Mouse (Mus musculus) stomach, embryonic 15.5 days (tissue): ENCODE measurements around the gene Plekha5. TPM values are rescaled to one million over a fixed set of nuclear protein-coding genes. Genes with fewer than 3 reads are reported as not detected.
"Not testable (repeated sequence)": the region's sequence is repeated elsewhere in the genome, so short reads cannot be mapped to it uniquely, and the experiment has no call there.

Experiments
- ATAC-seq: fragments of 200-750 bp; cut with Nextera tagmentation; 2 replicates; pipeline ENCODE4 v1.8.0; 2017; ENCODE audit warnings: low read depth, moderate number of reproducible peaks, moderate TSS enrichment; ENCODE audit not compliant: insufficient read depth, low FRiP score
- H3K27ac ChIP-seq: fragments of 300-500 bp; sonication (generic); 2 replicates; pipeline ENCODE4 v1.5.1; 2015; ENCODE audit warnings: mild to moderate bottlenecking, inconsistent platforms
- H3K27me3 ChIP-seq: fragments of 300-500 bp; sonication (generic); replicated peaks from 2 replicates; pipeline ENCODE4 v1.6.1; 2015; ENCODE audit warnings: inconsistent platforms
- H3K36me3 ChIP-seq: fragments of 300-500 bp; sonication (generic); 2 replicates; pipeline ENCODE4 v1.6.1; 2015; ENCODE audit warnings: inconsistent platforms
- H3K4me1 ChIP-seq: fragments of 300-500 bp; sonication (generic); 2 replicates; pipeline ENCODE4 v1.6.1; 2015; ENCODE audit warnings: inconsistent platforms
- H3K4me2 ChIP-seq: fragments of 300-500 bp; sonication (generic); 2 replicates; pipeline ENCODE4 v1.6.1; 2015; ENCODE audit warnings: mild to moderate bottlenecking, inconsistent platforms
- H3K4me3 ChIP-seq: fragments of 300-500 bp; sonication (generic); replicated peaks from 2 replicates; pipeline ENCODE4 v1.5.1; 2015; ENCODE audit warnings: inconsistent platforms
- H3K9ac ChIP-seq: fragments of 300-500 bp; sonication (generic); 2 replicates; pipeline ENCODE4 v1.6.1; 2015; ENCODE audit warnings: inconsistent platforms
- H3K9me3 ChIP-seq: fragments of 300-500 bp; sonication (generic); 2 replicates; pipeline ENCODE4 v1.6.1; 2016; ENCODE audit warnings: inconsistent platforms
- WGBS: fragments of 180-500 bp; shearing (Covaris S2); methylation state at CpG from one replicate; pipeline ENCODE4 v1.1.7; 2015; 5-methylcytosine and 5-hydroxymethylcytosine counted together
- polyA plus RNA-seq: library from polyadenylated mRNA; unstranded; fragments of >200 nt; fragmentation: Nextera tagmentation; extraction: Ambion mirVana; gene quantifications from 2 replicates; pipeline ENCODE4 v1.2.1, GENCODE M21; 2015

Plekha5 gene
- polyA plus RNA-seq, 1 experiment from 2014 or later: 46.7 TPM

GRCm38 (mm10) chr6:140517188-140517587 is 93.3 kb downstream of the Plekha5 start:
- H3K4me2 ChIP-seq: no peak overlapping the region
- H3K4me3 ChIP-seq: no peak overlapping the region
- no peak for ATAC-seq
- H3K9me3 ChIP-seq: no peaks in the 10 kb centered on the region
- 78% methylated on average over 1 of the region's 1 CpGs for WGBS
- no peaks in the 10 kb centered on the region for H3K36me3 ChIP-seq
- H3K27me3 ChIP-seq: no peaks in the 10 kb centered on the region
- peaks cover 16% of the 10 kb centered on the region for H3K4me1 ChIP-seq
- H3K27ac ChIP-seq: no peak overlapping the region
- H3K9ac ChIP-seq: no peak overlapping the region

GRCm38 (mm10) chr6:140519019-140519418 is 95.2 kb downstream of the Plekha5 start:
- H3K9me3 ChIP-seq: no peaks in the 10 kb centered on the region
- ATAC-seq: no peak
- H3K4me1 ChIP-seq: peaks cover 16% of the 10 kb centered on the region
- H3K27me3 ChIP-seq: no peaks in the 10 kb centered on the region
- WGBS: 64% methylated on average over 13 of the region's 13 CpGs
- no peaks in the 10 kb centered on the region for H3K36me3 ChIP-seq
- H3K4me2 ChIP-seq: no peak overlapping the region
- no peak overlapping the region for H3K9ac ChIP-seq
- H3K27ac ChIP-seq: no peak overlapping the region
- H3K4me3 ChIP-seq: no peak overlapping the region

DNA sequence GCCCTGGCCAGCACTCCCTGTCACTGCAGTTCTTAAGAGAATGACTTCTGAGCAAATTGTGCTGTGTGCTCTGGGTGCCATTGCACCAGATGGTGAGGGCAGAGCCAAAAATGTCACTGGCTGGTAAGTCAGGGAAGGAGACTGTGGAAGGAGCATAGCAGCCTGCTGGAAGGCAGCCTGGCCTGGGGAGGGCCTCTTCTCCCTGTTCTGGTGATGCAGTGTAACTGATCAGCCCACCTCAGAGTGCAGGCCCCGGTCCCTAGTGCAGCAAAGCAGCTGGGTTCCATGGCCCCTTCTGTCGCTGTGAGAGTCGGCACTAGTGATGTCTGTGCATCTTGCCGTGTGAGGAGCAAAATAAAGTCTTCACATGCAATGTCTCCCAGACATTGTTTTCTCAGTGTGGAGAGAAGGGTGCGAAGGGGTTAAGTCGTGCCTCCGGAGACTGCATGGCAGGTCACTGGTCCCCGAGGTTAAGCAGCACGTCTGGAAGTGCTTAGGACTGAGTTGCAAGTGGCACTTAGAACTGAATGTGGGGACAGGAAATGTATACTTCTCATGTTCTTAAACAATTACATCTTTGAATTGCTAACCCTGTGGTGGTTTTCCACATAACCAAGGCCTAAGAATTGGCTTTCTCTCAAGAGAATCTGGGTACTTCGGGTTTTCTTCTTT is 95.8 kb downstream of the Plekha5 start:
- no peaks in the 10 kb centered on the region for H3K27me3 ChIP-seq
- H3K9me3 ChIP-seq: no peaks in the 10 kb centered on the region
- H3K36me3 ChIP-seq: no peaks in the 10 kb centered on the region
- no peak for ATAC-seq
- H3K9ac ChIP-seq: no peak overlapping the region
- peaks cover 12% of the 10 kb centered on the region for H3K4me1 ChIP-seq
- H3K27ac ChIP-seq: no peak overlapping the region
- H3K4me2 ChIP-seq: no peak overlapping the region
- H3K4me3 ChIP-seq: no peak overlapping the region
- WGBS: 44% methylated on average over 10 of the region's 10 CpGs

DNA sequence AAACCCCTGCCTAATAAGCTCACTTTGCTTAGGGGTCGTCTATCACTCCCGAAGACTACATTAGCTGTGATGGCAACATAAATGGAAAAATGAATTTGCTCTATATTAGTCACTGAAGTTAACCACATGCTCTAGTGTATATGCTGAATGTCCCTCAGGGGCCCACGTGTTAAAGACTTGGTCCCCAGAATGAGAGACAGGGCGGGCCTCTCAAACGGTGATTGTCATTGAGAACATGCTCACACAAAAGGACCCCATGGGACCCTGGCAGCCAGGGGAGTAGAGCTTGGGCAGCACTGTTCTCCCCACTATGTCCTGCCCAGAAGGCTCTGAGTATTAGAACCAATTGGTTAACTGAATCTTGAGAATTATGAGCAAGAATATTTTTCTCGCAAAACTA is 97.1 kb downstream of the Plekha5 start:
- H3K9ac ChIP-seq: no peak overlapping the region
- no peaks in the 10 kb centered on the region for H3K36me3 ChIP-seq
- no peak overlapping the region for H3K27ac ChIP-seq
- peaks cover 10% of the 10 kb centered on the region for H3K4me1 ChIP-seq
- H3K4me3 ChIP-seq: no peak overlapping the region
- WGBS: 69% methylated on average over 6 of the region's 6 CpGs
- H3K4me2 ChIP-seq: no peak overlapping the region
- H3K9me3 ChIP-seq: no peaks in the 10 kb centered on the region
- H3K27me3 ChIP-seq: no peaks in the 10 kb centered on the region
- ATAC-seq: no peak

- H3K4me3 ChIP-seq: no peak overlapping the region
- ATAC-seq: no peak
These were observed 98.0 kb downstream of the Plekha5 start for GRCm38 (mm10) chr6:140521832-140522231.

GRCm38 (mm10) chr6:140523600-140523999 is 99.7 kb downstream of the Plekha5 start:
- Histone ChIP-seq H3K4me1 (peaks cover 10% of the 10 kb centered on the region), H3K9me3 (no peaks in the 10 kb centered on the region), H3K9ac (no peak overlapping the region), H3K36me3 (0 out of 2 replicates have a peak, but pooled peaks cover 8% of the 10 kb centered on the region), H3K4me2 (no peak overlapping the region), H3K4me3 (no peak overlapping the region), H3K27me3 (no peaks in the 10 kb centered on the region), H3K27ac (no peak overlapping the region)
- 67% methylated on average over 4 of the region's 4 CpGs for WGBS
- ATAC-seq: no peak

More at GRCm38 (mm10) chr6:140521832-140522231, 98.0 kb downstream of the Plekha5 start:
- no peak overlapping the region for H3K4me2 ChIP-seq
- no peak overlapping the region for H3K9ac ChIP-seq
- no peak overlapping the region for H3K27ac ChIP-seq
- H3K27me3 ChIP-seq: no peaks in the 10 kb centered on the region
- no peaks in the 10 kb centered on the region for H3K9me3 ChIP-seq
- WGBS: 56% methylated on average over 5 of the region's 5 CpGs
- H3K36me3 ChIP-seq: 0 out of 2 replicates have a peak, but pooled peaks cover 5% of the 10 kb centered on the region
- H3K4me1 ChIP-seq: peaks cover 10% of the 10 kb centered on the region

DNA sequence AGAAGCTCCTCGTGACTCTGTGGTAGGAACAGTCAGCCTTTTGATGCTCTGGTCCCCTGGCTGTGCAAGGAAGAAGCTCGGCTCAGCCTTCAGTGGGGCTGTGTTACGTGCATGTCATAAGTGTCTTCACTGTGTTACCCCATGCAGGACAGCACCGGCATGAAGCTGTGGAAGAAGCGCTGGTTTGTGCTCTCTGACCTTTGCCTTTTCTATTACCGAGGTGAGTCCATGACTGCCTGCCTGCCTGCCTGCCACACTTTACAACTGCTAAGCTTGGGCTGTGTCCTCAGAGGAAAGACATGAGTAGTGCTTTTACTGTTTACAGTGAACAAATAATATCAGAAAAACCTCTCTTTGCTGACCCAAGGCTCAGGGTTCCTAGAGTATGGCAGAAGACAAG is 104.6 kb downstream of the Plekha5 start:
- ATAC-seq: no peak
- Histone ChIP-seq H3K9me3 (no peaks in the 10 kb centered on the region), H3K4me1 (no peaks in the 10 kb centered on the region), H3K4me2 (no peak overlapping the region), H3K4me3 (no peak overlapping the region), H3K27ac (no peak overlapping the region), H3K27me3 (no peaks in the 10 kb centered on the region), H3K9ac (no peak overlapping the region), H3K36me3 (0 out of 2 replicates have a peak, but pooled peaks cover 12% of the 10 kb centered on the region)
- 80% methylated on average over 6 of the region's 6 CpGs for WGBS

- not testable (repeated sequence) for H3K27me3 ChIP-seq, ATAC-seq, H3K4me1 ChIP-seq, H3K27ac ChIP-seq, H3K4me2 ChIP-seq, H3K4me3 ChIP-seq, H3K9ac ChIP-seq, H3K9me3 ChIP-seq
- WGBS: 97% methylated on average over 1 of the region's 1 CpGs
- H3K36me3 ChIP-seq: peaks cover 18% of the 10 kb centered on the region
These were observed 109.0 kb downstream of the Plekha5 start for GRCm38 (mm10) chr6:140532858-140533257.

GRCm38 (mm10) chr6:140533606-140534005 is 109.8 kb downstream of the Plekha5 start:
- Histone ChIP-seq H3K4me3 (no peak overlapping the region), H3K27ac (no peak overlapping the region), H3K9me3 (no peaks in the 10 kb centered on the region), H3K9ac (no peak overlapping the region), H3K27me3 (no peaks in the 10 kb centered on the region), H3K36me3 (peaks cover 16% of the 10 kb centered on the region), H3K4me2 (no peak overlapping the region), H3K4me1 (no peaks in the 10 kb centered on the region)
- WGBS: 95% methylated on average over 5 of the region's 5 CpGs
- ATAC-seq: no peak

DNA sequence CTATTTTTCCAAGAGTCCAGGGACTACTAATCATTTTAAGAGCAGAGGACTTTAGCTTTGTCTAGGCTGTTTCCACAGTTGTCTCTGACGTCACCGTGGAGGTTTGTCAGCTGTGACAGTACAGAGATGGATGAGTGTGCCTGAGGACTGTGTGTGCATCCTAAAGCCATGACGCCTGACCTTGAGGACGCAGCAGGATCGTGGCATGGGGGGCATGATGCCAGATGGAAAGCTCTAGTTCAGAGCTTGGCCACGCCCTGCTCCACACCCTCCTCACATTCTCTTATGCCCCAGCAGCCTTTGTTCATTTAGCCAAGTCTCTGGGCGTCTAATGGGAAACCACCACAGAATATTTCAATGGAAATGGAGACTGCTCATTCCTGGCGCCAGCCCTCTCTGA is 111.7 kb downstream of the Plekha5 start:
- H3K36me3 ChIP-seq: peaks cover 21% of the 10 kb centered on the region
- H3K27ac ChIP-seq: no peak overlapping the region
- no peak overlapping the region for H3K4me3 ChIP-seq
- no peak for ATAC-seq
- H3K9me3 ChIP-seq: no peaks in the 10 kb centered on the region
- WGBS: 64% methylated on average over 8 of the region's 8 CpGs
- H3K27me3 ChIP-seq: no peaks in the 10 kb centered on the region
- H3K4me1 ChIP-seq: no peaks in the 10 kb centered on the region
- H3K9ac ChIP-seq: no peak overlapping the region
- H3K4me2 ChIP-seq: no peak overlapping the region

DNA sequence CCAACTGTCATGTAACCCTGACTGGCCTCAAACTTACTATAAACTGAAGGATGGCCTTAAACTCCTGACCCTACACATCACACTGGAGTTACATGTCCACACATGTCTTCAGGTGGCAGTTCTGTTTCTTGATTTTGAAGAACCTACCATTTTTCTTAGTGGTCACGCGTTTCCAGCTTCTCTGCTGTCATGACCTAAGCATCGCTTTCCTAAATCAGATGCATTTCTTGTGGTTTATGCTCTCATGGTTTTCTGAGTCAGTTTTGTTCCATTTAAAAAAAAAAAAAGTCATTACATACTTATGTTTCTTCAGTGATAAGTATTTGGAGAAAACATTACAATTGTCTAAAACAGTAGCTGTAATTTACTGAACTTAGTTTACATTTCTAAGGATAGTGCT is 118.1 kb downstream of the Plekha5 start:
- H3K9ac ChIP-seq: no peak overlapping the region
- H3K4me2 ChIP-seq: no peak overlapping the region
- 84% methylated on average over 3 of the region's 3 CpGs for WGBS
- no peaks in the 10 kb centered on the region for H3K27me3 ChIP-seq
- peaks cover 14% of the 10 kb centered on the region for H3K36me3 ChIP-seq
- no peaks in the 10 kb centered on the region for H3K4me1 ChIP-seq
- no peak overlapping the region for H3K4me3 ChIP-seq
- no peak overlapping the region for H3K27ac ChIP-seq
- no peak for ATAC-seq
- H3K9me3 ChIP-seq: no peaks in the 10 kb centered on the region

- no peaks in the 10 kb centered on the region for H3K27me3 ChIP-seq
- H3K4me1 ChIP-seq: 0 out of 2 replicates have a peak, but pooled peaks cover 5% of the 10 kb centered on the region
- no peak overlapping the region for H3K27ac ChIP-seq
- H3K9ac ChIP-seq: no peak overlapping the region
- no peak overlapping the region for H3K4me2 ChIP-seq
- WGBS: 81% methylated on average over 11 of the region's 11 CpGs
- no peak overlapping the region for H3K4me3 ChIP-seq
- peaks cover 14% of the 10 kb centered on the region for H3K36me3 ChIP-seq
- no peak for ATAC-seq
- H3K9me3 ChIP-seq: no peaks in the 10 kb centered on the region
These were observed 119.3 kb downstream of the Plekha5 start for GRCm38 (mm10) chr6:140543005-140543794.
